Mouse (Mus musculus) limb, embryonic 11.5 days (tissue): ENCODE measurements at regions not wholly inside any gene's neighbourhood (a gene's known extent, or its start where the extent isn't known, plus 50 kb on each side); places are given as distances from the start of the nearest gene placed in this dataset.

ENCODE experiments used
- ATAC-seq: fragments of 200-750 bp; cut with Nextera tagmentation; 2 replicates; pipeline ENCODE4 v1.8.0; 2017; ENCODE audit warnings: low read depth; ENCODE audit not compliant: insufficient number of reproducible peaks, low FRiP score, low TSS enrichment
- DNase-seq: peaks from one replicate; pipeline ENCODE4 v3.0.0-alpha.2; 2015; ENCODE audit warnings: low spot score
- H3K27ac ChIP-seq: fragments of 300-500 bp; sonication (generic); replicated peaks from 2 replicates; pipeline ENCODE4 v1.5.1; 2014; ENCODE audit warnings: low read depth, mild to moderate bottlenecking, low read length
- H3K27me3 ChIP-seq: fragments of 300-500 bp; sonication (generic); 2 replicates; pipeline ENCODE4 v1.6.1; 2014; ENCODE audit warnings: mild to moderate bottlenecking, low read length, mixed read lengths; ENCODE audit not compliant: control insufficient read depth, insufficient read depth
- H3K36me3 ChIP-seq: fragments of 300-500 bp; sonication (generic); 2 replicates; pipeline ENCODE4 v1.6.1; 2014; ENCODE audit warnings: mild to moderate bottlenecking, low read length, moderate library complexity, mixed read lengths; ENCODE audit not compliant: control insufficient read depth, insufficient read depth
- H3K4me1 ChIP-seq: fragments of 300-500 bp; sonication (generic); 2 replicates; pipeline ENCODE4 v1.6.1; 2014; ENCODE audit warnings: low read length, mixed read lengths; ENCODE audit not compliant: control insufficient read depth, insufficient read depth
- H3K4me2 ChIP-seq: fragments of 300-500 bp; sonication (generic); 2 replicates; pipeline ENCODE4 v1.6.1; 2014; ENCODE audit warnings: low read depth, mild to moderate bottlenecking, moderate library complexity; ENCODE audit not compliant: severe bottlenecking
- H3K4me3 ChIP-seq: fragments of 300-500 bp; sonication (generic); 2 replicates; pipeline ENCODE4 v1.5.1; 2014; ENCODE audit warnings: low read depth, low read length
- H3K9ac ChIP-seq: fragments of 300-500 bp; sonication (generic); 2 replicates; pipeline ENCODE4 v1.6.1; 2014; ENCODE audit warnings: mild to moderate bottlenecking, low read length
- H3K9me3 ChIP-seq: fragments of 300-500 bp; sonication (generic); 2 replicates; pipeline ENCODE4 v1.6.1; 2016; ENCODE audit warnings: low read length; ENCODE audit not compliant: control insufficient read depth
- WGBS: fragments of 180-500 bp; shearing (Covaris S2); extraction: QIAGEN DNeasy Blood & Tissue Kit; methylation state at CpG from one replicate; pipeline ENCODE4 v1.1.7; 2014; 5-methylcytosine and 5-hydroxymethylcytosine counted together

GRCm38 (mm10) chr6:100498861-100499271 is 172.1 kb downstream of the Shq1 start:
- Histone ChIP-seq H3K4me1 (peaks cover 10% of the 10 kb centered on the region), H3K9me3 (no peaks in the 10 kb centered on the region), H3K36me3 (no peaks in the 10 kb centered on the region), H3K4me3 (no peak overlapping the region), H3K9ac (no peak overlapping the region), H3K27me3 (no peaks in the 10 kb centered on the region), H3K27ac (no peak overlapping the region), H3K4me2 (no peak overlapping the region)
- DNase-seq (no peak), ATAC-seq (no peak)
- 21% methylated on average over 4 of the region's 4 CpGs for WGBS

GRCm38 (mm10) chr6:100498126-100498525 is 172.8 kb downstream of the Shq1 start:
- no peaks in the 10 kb centered on the region for H3K27me3 ChIP-seq
- DNase-seq (no peak), ATAC-seq (no peak)
- 80% methylated on average over 2 of the region's 2 CpGs for WGBS
- H3K36me3 ChIP-seq = no peaks in the 10 kb centered on the region
- no peak overlapping the region for H3K4me2 ChIP-seq
- H3K4me3 ChIP-seq = no peak overlapping the region
- no peaks in the 10 kb centered on the region for H3K9me3 ChIP-seq
- no peak overlapping the region for H3K27ac ChIP-seq
- peaks cover 4% of the 10 kb centered on the region; the same call in 1 of the 2 replicates for H3K4me1 ChIP-seq
- H3K9ac ChIP-seq = no peak overlapping the region

- Histone ChIP-seq H3K4me2 (no peak overlapping the region), H3K36me3 (no peaks in the 10 kb centered on the region), H3K4me3 (no peak overlapping the region), H3K4me1 (no peaks in the 10 kb centered on the region), H3K27ac (no peak overlapping the region), H3K27me3 (no peaks in the 10 kb centered on the region), H3K9me3 (no peaks in the 10 kb centered on the region), H3K9ac (no peak overlapping the region)
- DNase-seq = no peak
- no peak for ATAC-seq
Observed at GRCm38 (mm10) chr6:100496135-100496534, 174.8 kb downstream of the Shq1 start.

- Histone ChIP-seq H3K9ac (no peak overlapping the region), H3K4me1 (no peaks in the 10 kb centered on the region), H3K9me3 (no peaks in the 10 kb centered on the region), H3K27me3 (no peaks in the 10 kb centered on the region), H3K36me3 (no peaks in the 10 kb centered on the region), H3K4me2 (no peak overlapping the region), H3K4me3 (no peak overlapping the region), H3K27ac (no peak overlapping the region)
- WGBS = 79% methylated on average over 12 of the region's 12 CpGs
- DNase-seq = no peak
- no peak for ATAC-seq
Observed at GRCm38 (mm10) chr6:100495131-100495530, 175.8 kb downstream of the Shq1 start.

- Histone ChIP-seq H3K27ac (no peak overlapping the region), H3K4me2 (no peak overlapping the region), H3K4me1 (no peaks in the 10 kb centered on the region), H3K9me3 (no peaks in the 10 kb centered on the region), H3K9ac (no peak overlapping the region), H3K4me3 (no peak overlapping the region), H3K36me3 (no peaks in the 10 kb centered on the region), H3K27me3 (no peaks in the 10 kb centered on the region)
- 53% methylated on average over 1 of the region's 1 CpGs for WGBS
- no peak for ATAC-seq
- no peak for DNase-seq
Observed at GRCm38 (mm10) chr6:100493558-100493957, 177.4 kb downstream of the Shq1 start.

GRCm38 (mm10) chr6:100491811-100492210 is 179.1 kb downstream of the Shq1 start:
- H3K27ac ChIP-seq = no peak overlapping the region
- no peaks in the 10 kb centered on the region for H3K4me1 ChIP-seq
- H3K9me3 ChIP-seq = no peaks in the 10 kb centered on the region
- no peak overlapping the region for H3K4me2 ChIP-seq
- WGBS = 87% methylated on average over 6 of the region's 6 CpGs
- H3K27me3 ChIP-seq = no peaks in the 10 kb centered on the region
- ATAC-seq (no peak), DNase-seq (no peak)
- no peak overlapping the region for H3K4me3 ChIP-seq
- no peaks in the 10 kb centered on the region for H3K36me3 ChIP-seq
- H3K9ac ChIP-seq = no peak overlapping the region

- no peak overlapping the region for H3K9ac ChIP-seq
- H3K27me3 ChIP-seq = no peaks in the 10 kb centered on the region
- WGBS = 95% methylated on average over 7 of the region's 7 CpGs
- H3K4me2 ChIP-seq = no peak overlapping the region
- H3K4me1 ChIP-seq = no peaks in the 10 kb centered on the region
- ATAC-seq = no peak
- no peaks in the 10 kb centered on the region for H3K9me3 ChIP-seq
- H3K27ac ChIP-seq = no peak overlapping the region
- no peak overlapping the region for H3K4me3 ChIP-seq
- H3K36me3 ChIP-seq = no peaks in the 10 kb centered on the region
- no peak for DNase-seq
Observed at GRCm38 (mm10) chr6:100490920-100491712, 179.8 kb downstream of the Shq1 start.

GRCm38 (mm10) chr6:100483836-100484235 is 187.1 kb downstream of the Shq1 start:
- H3K4me3 ChIP-seq = no peak overlapping the region
- H3K9ac ChIP-seq = no peak overlapping the region
- no peaks in the 10 kb centered on the region for H3K36me3 ChIP-seq
- 49% methylated on average over 3 of the region's 3 CpGs for WGBS
- DNase-seq (no peak), ATAC-seq (no peak)
- no peaks in the 10 kb centered on the region for H3K27me3 ChIP-seq
- peaks cover 6% of the 10 kb centered on the region; the same call in 1 of the 2 replicates for H3K9me3 ChIP-seq
- peaks cover 7% of the 10 kb centered on the region for H3K4me1 ChIP-seq
- no peak overlapping the region for H3K4me2 ChIP-seq
- H3K27ac ChIP-seq = no peak overlapping the region
